Mouse (Mus musculus) lung, embryonic 14.5 days (tissue): Measurements from ENCODE around the gene Ccdc36. TPM values are rescaled to one million over a fixed set of nuclear protein-coding genes. Genes with fewer than 3 reads are reported as not detected.

Experiments used
- ATAC-seq: fragments of 200-750 bp; cut with Nextera tagmentation; 2 replicates; pipeline ENCODE4 v1.8.0; 2017; ENCODE audit warnings: mild to moderate bottlenecking, moderate TSS enrichment, moderate library complexity; ENCODE audit not compliant: insufficient read depth
- DNase-seq: peaks from one replicate; pipeline ENCODE4 v3.0.0-alpha.2; 2015
- H3K27ac ChIP-seq: fragments of 300-500 bp; sonication (generic); 2 replicates; pipeline ENCODE4 v1.5.1; 2014; ENCODE audit warnings: low read depth, mild to moderate bottlenecking, moderate library complexity
- H3K27me3 ChIP-seq: fragments of 300-500 bp; sonication (generic); 2 replicates; pipeline ENCODE4 v1.6.1; 2014; ENCODE audit warnings: low read length, control low read depth; ENCODE audit not compliant: insufficient read depth
- H3K36me3 ChIP-seq: fragments of 300-500 bp; sonication (generic); 2 replicates; pipeline ENCODE4 v1.6.1; 2014; ENCODE audit warnings: control low read depth; ENCODE audit not compliant: insufficient read depth
- H3K4me1 ChIP-seq: fragments of 300-500 bp; sonication (generic); 2 replicates; pipeline ENCODE4 v1.6.1; 2014; ENCODE audit warnings: antibody characterized with exemption, control low read depth; ENCODE audit not compliant: insufficient read depth
- H3K4me2 ChIP-seq: fragments of 300-500 bp; sonication (generic); 2 replicates; pipeline ENCODE4 v1.6.1; 2014; ENCODE audit warnings: mild to moderate bottlenecking
- H3K4me3 ChIP-seq: fragments of 300-500 bp; sonication (generic); 2 replicates; pipeline ENCODE4 v1.5.1; 2014; ENCODE audit warnings: low read depth, low read length
- H3K9ac ChIP-seq: fragments of 300-500 bp; sonication (generic); 2 replicates; pipeline ENCODE4 v1.6.1; 2014
- H3K9me3 ChIP-seq: fragments of 300-500 bp; sonication (generic); 2 replicates; pipeline ENCODE4 v1.6.1; 2016; ENCODE audit warnings: low read depth, low read length, control low read depth
- CTCF ChIP-seq: IDR thresholded peaks from 2 replicates; pipeline ENCODE4 v1.5.1; 2016; ENCODE audit warnings: antibody characterized with exemption, low read depth
- WGBS: fragments of 180-500 bp; shearing (Covaris S2); extraction: QIAGEN DNeasy Blood & Tissue Kit; methylation state at CpG from one replicate; pipeline ENCODE4 v1.1.7; 2014; 5-methylcytosine and 5-hydroxymethylcytosine counted together
- polyA plus RNA-seq: library from polyadenylated mRNA; unstranded; fragments of >200 nt; fragmentation: Nextera tagmentation; extraction: Ambion mirVana; gene quantifications from 2 replicates; pipeline ENCODE4 v1.2.1, GENCODE M21; 2014

Ccdc36 gene
- polyA plus RNA-seq, 1 experiment from 2014 or later, result 3.0 TPM

- Histone ChIP-seq H3K4me3 (no peak overlapping the region), H3K27me3 (no peaks in the 10 kb centered on the region), H3K9ac (no peak overlapping the region), H3K36me3 (peaks cover 28% of the 10 kb centered on the region), H3K9me3 (no peaks in the 10 kb centered on the region), H3K4me2 (no peak overlapping the region), H3K27ac (no peak overlapping the region), H3K4me1 (no peaks in the 10 kb centered on the region)
- WGBS, result 91% methylated on average over 1 of the region's 1 CpGs
- no peak for TF ChIP-seq CTCF
- ATAC-seq (no peak), DNase-seq (no peak)
Observed at GRCm38 (mm10) chr9:108395427-108395826, 32.9 kb downstream of the Ccdc36 start.

GRCm38 (mm10) chr9:108394191-108394590, 34.1 kb downstream of the Ccdc36 start:
- Histone ChIP-seq H3K36me3 (peaks cover 38% of the 10 kb centered on the region), H3K9me3 (no peaks in the 10 kb centered on the region), H3K4me2 (no peak overlapping the region), H3K27me3 (no peaks in the 10 kb centered on the region), H3K9ac (no peak overlapping the region), H3K4me1 (no peaks in the 10 kb centered on the region), H3K27ac (no peak overlapping the region), H3K4me3 (no peak overlapping the region)
- TF ChIP-seq CTCF, result no peak
- ATAC-seq, result no peak
- 92% methylated on average over 6 of the region's 6 CpGs for WGBS
- no peak for DNase-seq

GRCm38 (mm10) chr9:108392676-108393075, 35.6 kb downstream of the Ccdc36 start, which contains the start of gene 1700102P08Rik:
1700102P08Rik (plus strand) TSS chr9:108392805.
- Histone ChIP-seq H3K4me3 (no peak within 1 kb of the TSS), H3K9ac (no peak within 1 kb of the TSS), H3K27ac (no peak within 1 kb of the TSS), H3K36me3 (peaks cover 53% of the 10 kb centered on the region), H3K4me1 (no peaks in the 10 kb centered on the region), H3K9me3 (no peaks in the 10 kb centered on the region), H3K27me3 (no peaks in the 10 kb centered on the region), H3K4me2 (no peak within 1 kb of the TSS)
- no peak for ATAC-seq
- DNase-seq, result no peak
- 66% methylated on average over 18 of the region's 18 CpGs for WGBS
- no peak for TF ChIP-seq CTCF

DNA sequence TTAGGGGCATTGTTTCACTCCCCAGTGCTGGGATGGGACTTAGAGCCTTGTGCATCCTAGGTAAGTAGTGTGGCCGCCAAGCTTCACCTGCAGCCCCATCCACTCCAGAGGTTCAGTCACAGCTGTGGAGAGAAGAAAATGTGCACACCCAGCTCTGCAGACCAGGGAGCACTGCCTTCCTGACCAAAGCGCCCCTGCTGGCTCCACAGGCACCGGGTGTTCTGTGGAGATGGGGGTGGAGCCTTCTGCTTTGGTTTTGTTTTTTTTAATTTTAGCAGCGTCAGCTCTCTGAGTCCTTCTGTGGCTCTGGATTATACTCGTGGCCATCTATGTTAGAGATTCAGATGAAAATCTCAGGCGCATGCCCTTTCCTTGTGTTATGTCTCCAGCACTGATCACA, 39.1 kb downstream of the Ccdc36 start:
- no peak overlapping the region for H3K27ac ChIP-seq
- peaks cover 86% of the 10 kb centered on the region for H3K36me3 ChIP-seq
- no peak overlapping the region for H3K9ac ChIP-seq
- H3K4me1 ChIP-seq, result no peaks in the 10 kb centered on the region
- 76% methylated on average over 6 of the region's 6 CpGs for WGBS
- H3K9me3 ChIP-seq, result no peaks in the 10 kb centered on the region
- DNase-seq (no peak), ATAC-seq (no peak)
- no peak overlapping the region for H3K4me2 ChIP-seq
- TF ChIP-seq CTCF, result no peak
- H3K27me3 ChIP-seq, result no peaks in the 10 kb centered on the region
- H3K4me3 ChIP-seq, result no peak overlapping the region

- WGBS, result 73% methylated on average over 10 of the region's 10 CpGs
- Histone ChIP-seq H3K27me3 (no peaks in the 10 kb centered on the region), H3K4me1 (no peaks in the 10 kb centered on the region), H3K36me3 (peaks cover 92% of the 10 kb centered on the region), H3K4me3 (no peak overlapping the region), H3K27ac (no peak overlapping the region), H3K9me3 (no peaks in the 10 kb centered on the region), H3K9ac (no peak overlapping the region), H3K4me2 (no peak overlapping the region)
- DNase-seq (no peak), ATAC-seq (no peak)
- TF ChIP-seq CTCF, result no peak
Observed at GRCm38 (mm10) chr9:108388601-108389000, 39.7 kb downstream of the Ccdc36 start.

DNA sequence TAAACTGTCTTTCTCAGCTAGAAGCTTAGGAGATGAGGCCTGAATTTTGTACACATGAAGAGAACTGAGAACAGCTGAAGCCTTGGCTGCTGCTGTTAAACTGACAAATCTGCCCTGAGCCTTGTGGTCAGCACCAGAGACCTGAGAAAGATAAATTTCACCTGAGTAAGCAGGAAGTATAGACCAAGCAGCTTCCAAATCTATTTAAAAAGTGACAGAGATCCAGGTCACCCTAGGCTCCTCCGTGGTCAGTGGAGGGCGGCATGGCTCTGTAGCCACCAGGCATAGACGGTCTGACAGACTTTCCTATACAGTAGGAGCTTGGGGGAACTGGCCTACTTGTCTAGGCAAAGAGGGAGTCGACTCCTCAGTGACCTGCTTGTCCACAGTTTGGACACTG, 41.5 kb downstream of the Ccdc36 start:
- Histone ChIP-seq H3K9ac (no peak overlapping the region), H3K4me2 (no peak overlapping the region), H3K27ac (no peak overlapping the region), H3K9me3 (no peaks in the 10 kb centered on the region), H3K36me3 (peaks cover 92% of the 10 kb centered on the region), H3K4me3 (no peak overlapping the region), H3K27me3 (no peaks in the 10 kb centered on the region), H3K4me1 (no peaks in the 10 kb centered on the region)
- DNase-seq (no peak), ATAC-seq (no peak)
- WGBS, result 85% methylated on average over 4 of the region's 4 CpGs
- no peak for TF ChIP-seq CTCF

DNA sequence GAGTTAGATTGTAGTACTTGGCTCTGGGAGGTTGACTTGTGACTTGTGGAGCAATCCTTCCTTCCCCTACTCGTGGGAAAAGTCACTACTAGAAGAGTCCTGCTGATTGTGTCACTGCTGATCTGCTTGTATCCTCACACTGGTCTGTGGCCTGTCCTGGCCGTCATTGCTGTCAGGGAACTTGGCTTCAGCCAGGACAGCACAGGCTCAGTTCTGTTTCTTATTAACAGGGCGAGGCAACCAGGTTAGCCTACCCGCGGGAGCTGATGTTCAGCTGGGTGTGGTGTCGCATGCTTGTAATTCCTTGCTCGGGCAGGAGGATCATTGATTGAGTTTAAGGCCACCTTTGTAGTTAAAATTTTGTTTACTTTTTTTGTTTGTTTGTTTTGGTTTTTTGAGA, 43.3 kb downstream of the Ccdc36 start:
- H3K36me3 ChIP-seq, result peaks cover 90% of the 10 kb centered on the region
- no peak for ATAC-seq

DNA sequence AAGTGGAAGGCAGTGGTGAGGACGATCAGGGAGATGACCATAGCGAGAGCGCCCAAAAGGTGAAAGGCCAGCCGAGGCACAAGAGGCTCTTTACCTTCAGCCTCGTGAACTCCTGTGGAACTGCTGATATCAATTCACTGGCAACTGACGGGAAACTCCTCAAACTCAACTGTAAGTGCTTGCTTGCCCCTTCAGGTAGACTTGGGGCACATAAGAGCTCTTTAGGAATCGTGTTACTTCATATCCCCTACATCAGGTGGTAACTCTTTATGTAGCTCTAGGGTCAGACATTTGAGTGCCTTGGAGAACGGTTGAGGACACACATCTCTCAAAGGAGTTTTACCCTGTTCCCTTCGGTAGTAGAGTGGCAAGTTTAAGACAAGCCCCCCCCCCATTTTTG, 46.9 kb downstream of the Ccdc36 start:
- Histone ChIP-seq H3K4me2 (no peak overlapping the region), H3K27me3 (no peaks in the 10 kb centered on the region), H3K9me3 (no peaks in the 10 kb centered on the region), H3K4me1 (no peaks in the 10 kb centered on the region), H3K36me3 (peaks cover 91% of the 10 kb centered on the region), H3K27ac (no peak overlapping the region), H3K4me3 (no peak overlapping the region), H3K9ac (no peak overlapping the region)
- no peak for DNase-seq
- ATAC-seq, result no peak
- no peak for TF ChIP-seq CTCF
- 80% methylated on average over 9 of the region's 9 CpGs for WGBS

More for the DNA sequence above, 43.3 kb downstream of the Ccdc36 start:
- H3K9me3 ChIP-seq, result no peaks in the 10 kb centered on the region
- 61% methylated on average over 7 of the region's 7 CpGs for WGBS
- H3K9ac ChIP-seq, result no peak overlapping the region
- no peak overlapping the region for H3K27ac ChIP-seq
- no peaks in the 10 kb centered on the region for H3K4me1 ChIP-seq
- no peak for DNase-seq
- no peak overlapping the region for H3K4me3 ChIP-seq
- no peak for TF ChIP-seq CTCF
- no peaks in the 10 kb centered on the region for H3K27me3 ChIP-seq
- no peak overlapping the region for H3K4me2 ChIP-seq
